Mouse (Mus musculus): Measurements from ENCODE around the gene Gm3173. TPM values are rescaled to one million over a fixed set of nuclear protein-coding genes. Genes with fewer than 3 reads are reported as not detected.

Gene Gm3173
- total RNA-seq (2023), result not detected in 2 replicates

DNA sequence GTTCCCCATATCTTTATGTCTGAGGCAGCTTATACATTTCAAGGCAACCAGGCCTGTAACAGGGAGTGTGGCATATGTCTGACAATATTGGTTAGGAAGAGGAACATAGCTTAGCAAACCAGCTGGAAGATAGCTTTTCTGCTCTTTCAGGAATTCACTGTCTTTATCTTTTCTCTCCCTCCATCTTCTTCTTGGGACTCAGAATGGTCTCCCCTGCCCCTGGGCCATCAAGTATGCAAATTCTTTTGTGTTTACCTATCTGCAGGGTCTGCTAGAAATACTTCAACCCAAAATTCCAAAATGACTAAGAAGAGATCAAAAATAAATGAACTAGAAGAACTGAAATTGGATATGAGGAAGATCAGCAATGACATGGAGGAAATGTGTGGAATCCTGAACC, at the start of gene Gm3173:
Gm3173 (plus strand) TSS at position 301 of the 400 bp plus-strand sequence.

DNA sequence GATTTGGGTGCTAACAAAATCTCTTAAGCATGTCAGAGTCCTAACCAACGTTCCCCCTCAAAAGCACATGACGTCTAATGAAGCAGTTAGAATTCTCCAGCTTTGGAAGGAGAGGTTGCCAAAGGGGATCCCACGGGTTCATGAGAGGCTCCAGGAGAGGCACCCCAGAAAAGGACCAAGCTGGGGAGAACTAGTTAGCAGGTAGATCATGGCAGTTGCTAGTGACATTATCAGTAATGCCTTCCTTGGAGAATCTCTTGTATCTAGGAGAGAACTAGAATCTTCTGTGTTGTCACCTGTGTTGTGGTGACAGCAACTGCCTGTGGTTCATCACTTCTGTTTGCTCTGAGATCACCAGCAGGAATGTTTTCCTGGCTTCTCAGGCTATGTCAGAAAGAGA, 33.6 kb upstream of the Gm3173 start, which contains the start of gene Gm3159:
Gm3159 (plus strand) TSS at position 301 of the 400 bp plus-strand sequence.

DNA sequence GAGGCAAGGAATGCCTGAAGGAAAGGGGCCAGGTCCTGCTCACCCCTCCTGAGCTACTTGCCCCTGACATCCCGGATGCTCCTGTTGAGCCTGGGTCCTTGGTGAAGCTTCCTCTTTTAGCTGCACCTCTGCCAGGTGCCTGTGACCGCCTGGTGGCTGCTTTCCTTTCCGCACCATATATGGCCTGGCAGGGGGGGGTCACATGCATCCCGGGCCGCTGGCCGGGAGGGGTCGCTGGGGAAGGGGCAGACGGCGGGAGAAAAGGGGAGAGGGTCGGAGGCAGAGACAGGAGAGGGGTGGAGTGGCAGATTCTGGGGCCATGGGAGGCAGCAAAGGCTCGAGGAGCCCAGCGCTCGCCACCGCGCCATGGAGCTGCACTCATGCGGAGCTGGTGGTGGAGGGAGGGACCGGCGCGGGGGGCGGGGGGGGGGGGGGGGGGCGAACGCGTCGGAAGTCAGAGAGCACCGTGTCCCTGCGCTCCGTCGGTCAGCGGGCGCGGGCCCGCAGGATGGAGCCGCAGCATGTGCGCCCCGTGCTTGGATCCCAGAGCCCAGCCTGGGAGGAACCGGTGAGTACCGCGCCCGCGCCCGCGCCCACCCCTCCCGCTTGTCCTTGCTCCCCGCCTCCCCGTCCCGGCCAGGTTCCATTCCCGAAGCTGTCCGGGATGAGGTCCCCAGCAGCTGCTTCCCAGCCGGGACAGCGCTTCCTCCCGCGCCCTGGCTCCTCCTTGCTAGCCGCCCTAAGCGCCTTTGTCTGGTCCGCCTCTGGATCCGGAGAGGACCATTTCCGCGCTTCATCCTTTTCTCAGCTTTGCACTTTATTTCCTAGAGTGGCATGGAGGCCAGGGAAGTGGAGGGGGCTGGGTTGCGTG, 15.6 kb upstream of the Gm3173 start, which contains the start of gene Gm3164:
Gm3164 (plus strand) TSS at position 484 of the 871 bp plus-strand sequence.

DNA sequence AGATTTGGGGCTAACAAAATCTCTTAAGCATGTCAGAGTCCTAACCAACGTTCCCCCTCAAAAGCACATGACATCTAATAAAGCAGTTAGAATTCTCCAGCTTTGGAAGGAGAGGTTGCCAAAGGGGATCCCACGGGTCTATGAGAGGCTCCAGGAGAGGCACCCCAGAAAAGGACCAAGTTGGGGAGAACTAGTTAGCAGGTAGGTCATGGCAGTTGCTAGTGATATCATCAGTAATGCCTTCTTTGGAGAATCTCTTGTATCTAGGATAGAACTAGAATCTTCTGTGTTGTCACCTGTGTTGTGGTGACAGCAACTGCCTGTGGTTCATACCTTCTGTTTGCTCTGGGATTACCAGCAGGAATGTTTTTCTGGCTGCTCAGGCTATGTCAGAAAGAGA, 50.7 kb downstream of the Gm3173 start, which contains the start of gene Gm3182:
Gm3182 (plus strand) TSS at position 301 of the 400 bp plus-strand sequence.

DNA sequence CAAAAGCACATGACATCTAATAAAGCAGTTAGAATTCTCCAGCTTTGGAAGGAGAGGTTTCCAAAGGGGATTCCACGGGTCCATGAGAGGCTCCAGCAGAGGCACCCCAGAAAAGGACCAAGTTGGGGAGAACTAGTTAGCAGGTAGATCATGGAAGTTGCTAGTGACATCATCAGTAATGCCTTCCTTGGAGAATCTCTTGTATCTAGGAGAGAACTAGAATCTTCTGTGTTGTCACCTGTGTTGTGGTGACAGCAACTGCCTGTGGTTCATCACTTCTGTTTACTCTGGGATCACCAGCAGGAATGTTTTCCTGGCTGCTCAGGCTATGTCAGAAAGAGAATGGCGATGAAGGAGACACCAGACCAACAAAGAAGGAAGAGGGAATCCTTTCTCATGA, 124.3 kb downstream of the Gm3173 start, which contains the start of gene Gm3047:
Gm3047 (plus strand) TSS at position 301 of the 400 bp plus-strand sequence.

Other genes starting within 250 kb of the Gm3173 start
- not detected in 2 replicates for gene Gm2974, start 248.4 kb upstream of the Gm3173 start, total RNA-seq (2023)
- not detected in 2 replicates for gene Gm3138, start 181.4 kb upstream of the Gm3173 start, total RNA-seq (2023)
- not detected in 2 replicates for gene Gm3149, start 113.7 kb upstream of the Gm3173 start, total RNA-seq (2023)
- not detected in 2 replicates for gene 2610042L04Rik, start 96.2 kb upstream of the Gm3173 start, total RNA-seq (2023)
- gene Gm3159, start 33.5 kb upstream of the Gm3173 start, total RNA-seq (2023), result not detected in 2 replicates
- not detected in 2 replicates for gene Gm3164, start 15.5 kb upstream of the Gm3173 start, total RNA-seq (2023)
- gene Gm3182, start 50.8 kb downstream of the Gm3173 start, total RNA-seq (2023), result not detected in 2 replicates
- gene Gm3047, start 124.4 kb downstream of the Gm3173 start, total RNA-seq (2023), result not detected in 2 replicates
- gene Gm8159, start 201.4 kb downstream of the Gm3173 start, total RNA-seq (2023), result not detected in 2 replicates
- gene Gm3239, start 233.2 kb downstream of the Gm3173 start, total RNA-seq (2023), result not detected in 2 replicates

Measured in neutrophil, adult 65 days (primary cell).